Mouse (Mus musculus): ENCODE measurements around the gene Tlk1. TPM values are rescaled to one million over a fixed set of nuclear protein-coding genes. Genes with fewer than 3 reads are reported as not detected.
"Not testable (repeated sequence)": the region's sequence is repeated elsewhere in the genome, so short reads cannot be mapped to it uniquely, and the experiment has no call there.

Tlk1 gene
- total RNA-seq, 2 experiments from 2014 or later: 82.7 to 94.7 TPM

- intact Hi-C loops (cut with DNase I): no loop called here
- no peak for DNase-seq (ENCODE audit: low spot score in 2 of 2)
Measured at GRCm38 (mm10) chr2:70806020-70806419, 19.5 kb downstream of the Tlk1 start.

DNA sequence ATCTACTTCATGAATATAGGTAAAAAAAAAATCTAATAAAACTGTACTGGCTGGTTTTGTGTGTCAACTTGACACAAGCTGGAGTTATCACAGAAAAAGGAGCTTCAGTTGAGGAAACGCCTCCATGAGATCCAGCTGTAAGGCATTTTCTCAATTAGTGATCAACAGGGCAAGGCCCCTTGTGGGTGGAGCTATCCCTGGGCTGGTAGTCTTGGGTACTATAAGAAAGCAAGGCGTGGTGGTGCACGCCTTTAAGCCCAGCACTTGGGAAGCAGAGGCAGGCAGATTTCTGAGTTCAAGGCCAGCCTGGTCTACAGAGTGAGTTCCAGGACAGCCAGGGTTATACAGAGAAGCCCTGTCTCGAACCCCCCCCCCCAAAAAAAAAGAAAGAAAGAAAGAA, 21.8 kb downstream of the Tlk1 start:
- DNase-seq (ENCODE audit: low spot score in 2 of 2); intact Hi-C loops (cut with DNase I): not testable (repeated sequence)

- no peak for DNase-seq (ENCODE audit: low spot score in 2 of 2)
- intact Hi-C loops (cut with DNase I): no loop called here
Measured at GRCm38 (mm10) chr2:70802658-70803057, 22.9 kb downstream of the Tlk1 start.

DNA sequence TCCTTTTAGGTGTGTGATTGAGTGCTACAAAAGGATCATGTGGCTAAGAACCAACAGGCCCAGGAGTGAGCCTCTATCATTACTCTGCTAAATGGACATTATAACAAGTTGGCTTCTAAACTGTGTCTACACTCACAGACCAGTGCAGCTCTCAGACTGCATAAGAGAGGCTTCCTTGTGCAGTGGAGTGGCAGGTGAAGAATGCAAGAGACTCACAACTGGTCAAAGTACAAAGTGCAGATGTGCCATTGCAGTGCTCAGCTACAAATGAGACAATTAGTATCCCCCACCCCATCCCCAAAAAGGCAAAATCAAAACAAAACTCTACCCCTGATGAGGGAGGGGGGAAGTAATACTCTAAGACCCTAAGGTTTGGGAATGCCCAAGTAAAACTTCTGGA, 24.0 kb downstream of the Tlk1 start:
- DNase-seq (ENCODE audit: low spot score in 2 of 2): no peak
- intact Hi-C loops (cut with DNase I): no loop called here

- no peak for DNase-seq (ENCODE audit: low spot score in 2 of 2)
- intact Hi-C loops (cut with DNase I): no loop called here
Measured at GRCm38 (mm10) chr2:70800396-70800795, 25.1 kb downstream of the Tlk1 start.

DNA sequence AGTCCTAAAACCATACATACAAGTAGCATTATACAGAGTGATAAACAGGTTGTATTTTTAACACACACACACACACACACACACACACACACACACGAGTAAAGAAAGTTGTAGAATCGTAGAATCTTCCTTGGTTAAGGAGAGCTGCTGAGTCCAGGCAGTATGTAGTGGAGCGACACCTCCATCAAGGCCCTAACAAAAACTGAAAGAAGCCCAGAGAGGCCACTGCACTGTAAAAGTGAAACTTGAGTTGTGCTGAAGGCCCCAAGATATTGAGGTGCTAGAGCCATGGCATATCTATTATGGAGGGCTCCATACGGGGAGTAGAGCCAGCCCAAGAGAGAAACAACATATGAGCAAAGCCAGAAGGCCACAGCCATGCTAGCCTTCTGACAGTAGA, 32.3 kb downstream of the Tlk1 start:
- DNase-seq (ENCODE audit: low spot score in 2 of 2): no peak

DNA sequence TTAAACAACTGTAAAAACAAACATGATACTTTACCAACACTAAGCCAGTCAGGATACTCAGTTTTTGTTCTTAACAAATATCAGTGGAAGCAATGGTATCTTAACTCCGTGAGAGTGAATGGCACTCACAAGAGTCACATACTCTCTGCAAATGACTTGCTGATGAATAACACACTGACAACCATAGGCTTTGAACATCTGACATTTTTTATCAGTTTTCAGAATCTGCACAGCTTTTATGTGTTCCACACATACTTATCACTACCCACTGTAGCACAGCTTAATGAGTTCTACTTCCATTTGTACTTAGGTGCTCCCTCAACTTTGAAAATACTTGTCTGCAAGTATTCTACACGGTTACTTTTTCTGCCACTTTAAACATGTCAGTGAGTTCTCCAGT, 35.3 kb downstream of the Tlk1 start:
- DNase-seq (ENCODE audit: low spot score in 2 of 2): no peak
- intact Hi-C loops (cut with DNase I): no loop called here

More for the DNA sequence above, 32.3 kb downstream of the Tlk1 start:
- intact Hi-C loops (cut with DNase I): no loop called here

- intact Hi-C loops (cut with DNase I): no loop called here
- DNase-seq (ENCODE audit: low spot score in 2 of 2): no peak
Measured at GRCm38 (mm10) chr2:70789331-70789730, 36.2 kb downstream of the Tlk1 start.

DNA sequence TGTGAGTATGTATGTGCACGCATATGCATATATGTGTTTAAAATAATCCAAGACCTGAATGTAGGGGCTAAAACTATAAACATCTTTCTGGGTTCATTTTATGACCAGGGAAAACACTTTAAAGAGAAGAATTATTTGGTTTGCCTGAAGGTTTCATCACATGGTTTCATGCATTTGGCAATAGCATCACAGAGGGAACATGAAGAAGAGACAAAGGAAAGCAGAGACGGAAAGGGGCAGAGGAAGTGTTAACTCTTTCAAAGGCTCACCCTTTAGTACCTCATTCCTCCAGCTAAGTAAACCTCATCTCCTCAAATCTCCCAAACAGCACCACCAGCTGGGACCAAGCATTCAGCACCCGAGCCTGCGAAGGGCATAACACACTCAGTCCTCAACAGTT, 41.1 kb downstream of the Tlk1 start:
- intact Hi-C loops (cut with DNase I): no loop called here

GRCm38 (mm10) chr2:70783504-70783903, 42.0 kb downstream of the Tlk1 start:
- intact Hi-C loops (cut with DNase I): no loop called here
- no peak for DNase-seq (ENCODE audit: low spot score in 2 of 2)

More for the DNA sequence above, 41.1 kb downstream of the Tlk1 start:
- DNase-seq (ENCODE audit: low spot score in 2 of 2): no peak

GRCm38 (mm10) chr2:70779634-70780033, 45.9 kb downstream of the Tlk1 start:
- intact Hi-C loops (cut with DNase I): loop anchor here (5.0 kb wide), 1 partner anchor 43 kb away; no protein-coding TSS in a partner anchor
- DNase-seq (ENCODE audit: low spot score in 2 of 2): no peak

DNA sequence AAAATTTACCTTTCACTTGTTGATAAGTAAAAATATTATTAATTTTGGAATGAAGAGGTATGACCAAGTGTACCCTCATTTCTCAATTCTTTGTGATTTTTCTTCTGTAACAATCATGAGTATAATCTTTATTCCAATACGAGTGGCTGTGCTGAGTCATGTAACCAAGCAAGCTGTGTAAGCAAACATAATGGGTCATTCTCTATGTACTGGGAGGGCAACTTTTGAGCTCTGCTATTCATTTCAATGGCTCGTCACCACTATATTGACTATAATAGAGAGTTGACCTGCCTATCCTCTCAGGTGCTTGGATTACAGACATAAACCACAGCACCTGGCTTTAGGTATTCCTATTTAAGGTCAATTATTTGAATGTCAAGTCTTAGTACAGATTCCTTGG, 48.8 kb downstream of the Tlk1 start:
- no peak for DNase-seq (ENCODE audit: low spot score in 2 of 2)
- intact Hi-C loops (cut with DNase I): loop anchor here (2.0 to 5.0 kb wide), 2 partner anchors 46 to 262 kb away; no protein-coding TSS in a partner anchor

GRCm38 (mm10) chr2:70764734-70765133, 60.8 kb downstream of the Tlk1 start:
- intact Hi-C loops (cut with DNase I): no loop called here
- no peak for DNase-seq (ENCODE audit: low spot score in 2 of 2)

- intact Hi-C loops (cut with DNase I): no loop called here
- no peak for DNase-seq (ENCODE audit: low spot score in 2 of 2)
Measured at GRCm38 (mm10) chr2:70762741-70763140, 62.8 kb downstream of the Tlk1 start.

- intact Hi-C loops (cut with DNase I): no loop called here
- peak; percentile 17 to 31 for DNase-seq (ENCODE audit: low spot score in 2 of 2)
Measured at GRCm38 (mm10) chr2:70752149-70752548, 73.4 kb downstream of the Tlk1 start.

DNA sequence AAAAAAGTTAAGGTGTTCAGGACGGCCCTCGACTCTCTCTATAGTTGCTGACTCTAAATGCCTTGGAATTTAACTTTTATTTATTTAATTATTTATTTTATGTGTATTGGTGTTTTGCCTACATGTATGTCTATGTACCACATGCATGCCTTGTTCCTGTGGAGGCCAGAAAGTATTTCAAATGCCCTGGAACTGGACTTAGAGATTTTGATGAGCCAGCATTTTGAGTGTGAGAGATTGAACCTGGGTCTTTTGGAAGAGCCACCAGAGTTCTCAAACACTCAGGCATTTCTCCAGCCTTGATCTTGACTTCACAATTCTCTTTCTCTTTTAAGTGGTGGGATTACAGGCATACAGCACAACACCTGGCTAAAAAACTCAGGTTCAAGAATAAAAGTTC, 73.9 kb downstream of the Tlk1 start:
- intact Hi-C loops (cut with DNase I): no loop called here
- no peak for DNase-seq (ENCODE audit: low spot score in 2 of 2)

GRCm38 (mm10) chr2:70742588-70742987, 82.9 kb downstream of the Tlk1 start:
- DNase-seq (ENCODE audit: low spot score in 2 of 2): no peak
- intact Hi-C loops (cut with DNase I): no loop called here

DNA sequence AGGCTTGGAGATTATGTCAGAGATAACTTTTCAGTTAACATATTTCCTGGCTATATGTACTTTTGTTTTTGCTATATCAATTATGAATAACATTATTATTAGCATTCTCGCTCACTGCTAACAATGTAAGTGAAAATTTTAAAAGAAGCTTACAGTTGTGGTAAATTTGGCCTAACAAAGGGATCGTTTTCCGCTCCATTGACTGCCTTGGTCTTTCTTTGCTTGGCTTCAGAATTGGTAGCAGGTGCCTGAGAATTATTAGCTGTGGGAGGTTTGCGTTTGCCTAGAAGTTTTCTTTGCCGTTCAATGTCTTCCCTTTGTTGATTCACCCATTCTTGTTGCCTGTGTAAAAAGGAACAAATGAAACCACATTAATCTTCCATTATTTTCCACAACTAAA, 83.6 kb downstream of the Tlk1 start:
- no peak for DNase-seq (ENCODE audit: low spot score in 2 of 2)
- intact Hi-C loops (cut with DNase I): no loop called here

- no peak for DNase-seq (ENCODE audit: low spot score in 2 of 2)
- intact Hi-C loops (cut with DNase I): no loop called here
Measured at GRCm38 (mm10) chr2:70736008-70736407, 89.5 kb downstream of the Tlk1 start.

DNA sequence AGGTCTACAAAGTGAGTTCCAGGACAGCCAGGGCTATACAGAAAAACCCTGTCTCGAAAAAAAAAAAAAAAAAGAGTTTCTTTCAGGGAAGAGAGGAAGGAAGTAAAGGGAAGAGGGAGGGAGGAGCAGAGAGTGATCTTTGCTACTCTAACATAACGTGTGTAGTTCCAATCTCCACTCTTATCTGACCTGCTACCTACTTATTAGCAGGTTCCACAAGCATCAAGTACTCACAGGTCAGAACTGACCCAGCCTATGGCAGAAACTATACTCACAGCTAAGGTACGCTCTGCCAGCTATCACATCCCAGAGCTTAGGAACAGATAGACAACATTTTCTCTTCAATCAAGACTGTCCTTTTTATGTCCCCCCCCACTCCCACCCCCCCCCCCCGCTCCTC, 90.0 kb downstream of the Tlk1 start:
- intact Hi-C loops (cut with DNase I): no loop called here
- DNase-seq (ENCODE audit: low spot score in 2 of 2): no peak

DNA sequence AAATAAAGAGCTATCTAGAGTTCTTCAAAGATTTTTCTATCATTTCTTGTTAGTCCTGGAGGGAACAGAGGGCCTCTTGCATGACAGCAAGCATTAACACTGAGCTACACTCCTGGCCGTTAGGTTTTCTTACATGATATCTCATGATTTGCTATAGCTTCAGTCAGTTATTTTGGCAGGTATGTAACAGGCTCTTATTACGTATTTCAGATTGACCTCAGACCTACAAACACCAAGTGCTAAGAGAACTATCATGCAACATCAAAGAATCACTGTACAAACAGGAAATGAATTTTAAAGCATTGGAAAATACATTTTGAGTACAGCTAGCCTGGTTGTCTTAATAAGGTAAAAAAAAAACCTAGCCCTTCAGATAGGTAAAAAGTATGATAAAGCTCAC, 98.4 kb downstream of the Tlk1 start:
- intact Hi-C loops (cut with DNase I): no loop called here
- DNase-seq (ENCODE audit: low spot score in 2 of 2): no peak

- intact Hi-C loops (cut with DNase I): loop anchor here (5.0 kb wide), 1 partner anchor 99 kb away; no protein-coding TSS in a partner anchor
- DNase-seq (ENCODE audit: low spot score in 2 of 2): no peak
Measured at GRCm38 (mm10) chr2:70723610-70724243, 101.8 kb downstream of the Tlk1 start.
